Comparison of ENCODE assay signal across 9 mouse cellular contexts in the genomic region with DNA sequence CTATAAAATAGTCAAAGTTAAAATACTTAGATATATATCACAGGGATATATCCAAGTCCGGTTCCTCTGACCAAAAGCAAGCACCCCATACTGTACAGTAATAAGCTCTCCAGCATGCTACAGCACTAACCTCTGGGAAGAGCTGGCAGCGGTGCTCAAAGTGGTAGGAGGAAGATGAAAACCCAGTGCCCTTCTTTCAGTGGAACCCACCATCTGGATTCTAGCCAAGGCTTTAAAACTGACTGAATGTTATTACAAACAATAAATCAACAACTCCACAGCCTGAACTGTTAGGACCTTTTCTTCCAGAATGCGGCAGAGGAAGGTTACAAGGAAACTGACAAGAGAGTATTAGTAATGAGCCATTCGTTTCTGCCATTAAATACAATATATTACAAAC. TPM values are rescaled to one million over a fixed set of nuclear protein-coding genes. Genes with fewer than 3 reads are reported as not detected.
A peak's percentile ranks its signal among the peaks of the same experiment; 100 is the strongest.
DNase-seq lines count a peak whose midpoint lies in the region; ATAC-seq lines count a peak whose summit lies in the region.
"Had no signal": no experiment of that assay in that cellular context is flagged by ENCODE, and none has a peak within 500 bp of the region (broad histone marks: within the 10 kb centered on the region; RNA-seq: fewer than 3 reads in every experiment).

No protein-coding gene starts in this region.

- H3K4me1 ChIP-seq in heart, embryonic 15.5 days (replicated peaks) = peaks cover 9% of the 10 kb centered on the region
- H3K4me1 ChIP-seq in heart, embryonic 10.5 days = peaks cover 8% of the 10 kb centered on the region
- peaks cover 28% of the 10 kb centered on the region for H3K4me1 ChIP-seq in forebrain, embryonic 15.5 days

- DNase-seq in heart, embryonic 10.5 days (ENCODE audit: low spot score) = no peak
- DNase-seq in MN1 (ENCODE audit: low spot score) = peak; percentile 42
- DNase-seq in mesoderm, embryonic 11.5 days (ENCODE audit: low read depth, low spot score) = peak; percentile 53
- no peak for DNase-seq in layer of hippocampus, adult 9-10 months (ENCODE audit: low spot score)
- DNase-seq in spleen, postnatal 4 days (ENCODE audit: low spot score in 2 of 2) = no peak
- DNase-seq: layer of hippocampus, postnatal 36 days had no signal

- WGBS in heart, embryonic 15.5 days = 61% methylated on average over 4 of the region's 4 CpGs
- 75% methylated on average over 4 of the region's 4 CpGs for WGBS in heart, embryonic 10.5 days
- 25% methylated on average over 4 of the region's 4 CpGs for WGBS in forebrain, embryonic 15.5 days

- no peaks in the 10 kb centered on the region for H3K36me3 ChIP-seq in heart, embryonic 15.5 days
- H3K36me3 ChIP-seq in heart, embryonic 10.5 days = no peaks in the 10 kb centered on the region
- H3K36me3 ChIP-seq in forebrain, embryonic 15.5 days = no peaks in the 10 kb centered on the region

- peak overlapping the region; percentile 19; the same call in 1 of the 2 replicates for H3K4me3 ChIP-seq in heart, embryonic 15.5 days
- H3K4me3 ChIP-seq in heart, embryonic 10.5 days = no peak overlapping the region
- peak overlapping the region; percentile 98 for H3K4me3 ChIP-seq in forebrain, embryonic 15.5 days

- H3K9ac ChIP-seq in heart, embryonic 15.5 days = no peak overlapping the region
- H3K9ac ChIP-seq in forebrain, embryonic 15.5 days (replicated peaks) = peak overlapping the region; percentile 41

- peak overlapping the region; percentile 38 for H3K4me2 ChIP-seq in heart, embryonic 15.5 days
- peak overlapping the region; percentile 45 for H3K4me2 ChIP-seq in forebrain, embryonic 15.5 days (replicated peaks)

- ATAC-seq in heart, embryonic 15.5 days (replicated peaks; ENCODE audit: insufficient number of reproducible peaks, insufficient read depth, low FRiP score, low read depth) = no peak
- ATAC-seq in forebrain, embryonic 15.5 days (replicated peaks) = no peak
- no peak for ATAC-seq in megakaryocyte progenitor cell, adult 5-6 weeks (replicated peaks; ENCODE audit: poor library complexity)

- no peaks in the 10 kb centered on the region for H3K27me3 ChIP-seq in heart, embryonic 15.5 days
- no peaks in the 10 kb centered on the region for H3K27me3 ChIP-seq in heart, embryonic 10.5 days (ENCODE audit: insufficient read depth, poor library complexity, severe bottlenecking)
- H3K27me3 ChIP-seq in forebrain, embryonic 15.5 days = no peaks in the 10 kb centered on the region

- no peak overlapping the region for H3K27ac ChIP-seq in heart, embryonic 15.5 days
- H3K27ac ChIP-seq in heart, embryonic 10.5 days = no peak overlapping the region
- H3K27ac ChIP-seq in forebrain, embryonic 15.5 days (replicated peaks) = peak overlapping the region; percentile 67; the same call in 1 of the 2 replicates

- H3K9me3 ChIP-seq in heart, embryonic 15.5 days (replicated peaks) = no peaks in the 10 kb centered on the region
- no peaks in the 10 kb centered on the region for H3K9me3 ChIP-seq in heart, embryonic 10.5 days
- H3K9me3 ChIP-seq in forebrain, embryonic 15.5 days = no peaks in the 10 kb centered on the region

RNA-seq across cellular contexts. Expression of gene Xpr1, which starts 1.8 kb away (rescaled TPM):
- polyA plus RNA-seq in heart, embryonic 15.5 days (2015; fragmentation: Nextera tagmentation; extraction: Ambion mirVana) = 8.9 and 10.2 TPM in 2 replicates
- polyA plus RNA-seq in heart, embryonic 10.5 days (2016; fragmentation: Nextera tagmentation; extraction: Ambion mirVana) = 8.6 and 9.6 TPM in 2 replicates
- polyA plus RNA-seq in forebrain, embryonic 15.5 days (2015; fragmentation: Nextera tagmentation; extraction: Ambion mirVana) = 71.2 TPM in 2 replicates
- 38.0 and 38.6 TPM in 2 replicates for total RNA-seq in megakaryocyte progenitor cell, adult 5-6 weeks (2015)
- total RNA-seq in megakaryocyte progenitor cell, adult 5-6 weeks (2017) = 12.8 and 16.1 TPM in 2 replicates

Comparison
In these comparisons a context has a peak if more than half of its experiments do, and no peak if none do; other contexts are left out.
1. DNase-seq: peak in MN1 (single experiment) and mesoderm, embryonic 11.5 days (single experiment); none in heart, embryonic 10.5 days (single experiment), layer of hippocampus, adult 9-10 months (single experiment) and spleen, postnatal 4 days (0 of 2).